Mouse (Mus musculus) liver, embryonic 14.5 days (tissue): ENCODE results near the gene Itih1. TPM values are rescaled to one million over a fixed set of nuclear protein-coding genes. Genes with fewer than 3 reads are reported as not detected.
A peak's percentile ranks its signal among the peaks of the same experiment; 100 is the strongest.

ENCODE experiments used
- ATAC-seq: fragments of 200-750 bp; cut with Nextera tagmentation; 2 replicates; pipeline ENCODE4 v1.8.0; 2017; ENCODE audit warnings: moderate number of reproducible peaks, mild to moderate bottlenecking, moderate library complexity; ENCODE audit not compliant: insufficient read depth
- DNase-seq, 3 experiments: peaks; one replicate each; pipeline ENCODE4 v3.0.0-alpha.2; 2012 to 2013; ENCODE audit warnings: low read depth in 3 of 3, low spot score in 3 of 3
- H3K27ac ChIP-seq: fragments of 300-500 bp; sonication (generic); 2 replicates; pipeline ENCODE4 v1.5.1; 2014; ENCODE audit warnings: moderate library complexity, mild to moderate bottlenecking, control low read depth, inconsistent platforms
- H3K27me3 ChIP-seq: fragments of 300-500 bp; sonication (generic); 2 replicates; pipeline ENCODE4 v1.6.1; 2014; ENCODE audit warnings: mild to moderate bottlenecking, low read length, moderate library complexity; ENCODE audit not compliant: control insufficient read depth, insufficient read depth
- H3K36me3 ChIP-seq: fragments of 300-500 bp; sonication (generic); replicated peaks from 2 replicates; pipeline ENCODE4 v1.6.1; 2014; ENCODE audit warnings: low read depth; ENCODE audit not compliant: control insufficient read depth, insufficient read depth
- H3K4me1 ChIP-seq, 2 experiments: fragments of 200-500 bp in 1 of 2; fragments of 300-500 bp in 1 of 2; sonication (generic) in 1 of 2; replicated peaks; 2 replicates each; pipeline ENCODE4 v1.6.1; 2012 to 2014; ENCODE audit warnings: antibody characterized with exemption in 1 of 2, inconsistent platforms in 1 of 2, low read length in 1 of 2; ENCODE audit not compliant: control insufficient read depth in 2 of 2, insufficient read depth in 2 of 2
- H3K4me2 ChIP-seq: fragments of 300-500 bp; sonication (generic); 2 replicates; pipeline ENCODE4 v1.6.1; 2014; ENCODE audit warnings: low read depth, mild to moderate bottlenecking, control low read depth, moderate library complexity
- H3K4me3 ChIP-seq, 2 experiments: fragments of 200-500 bp in 1 of 2; fragments of 300-500 bp in 1 of 2; sonication (generic) in 1 of 2; 2 replicates each; pipeline ENCODE4 v1.5.1; 2012 to 2014; ENCODE audit warnings: low read depth in 2 of 2, low read length in 2 of 2, mild to moderate bottlenecking in 2 of 2, control low read depth in 1 of 2, inconsistent platforms in 1 of 2, moderate library complexity in 1 of 2; ENCODE audit not compliant: insufficient read depth in 1 of 2
- H3K9ac ChIP-seq: fragments of 300-500 bp; sonication (generic); replicated peaks from 2 replicates; pipeline ENCODE4 v1.6.1; 2014; ENCODE audit warnings: mild to moderate bottlenecking, control low read depth, moderate library complexity
- H3K9me3 ChIP-seq: fragments of 300-500 bp; sonication (generic); 2 replicates; pipeline ENCODE4 v1.6.1; 2016; ENCODE audit warnings: low read length, mixed read lengths; ENCODE audit not compliant: control insufficient read depth
- CTCF ChIP-seq: IDR thresholded peaks from 2 replicates; pipeline ENCODE4 v1.5.1; 2016; ENCODE audit warnings: antibody characterized with exemption, low read depth, control low read depth
- EP300 ChIP-seq: IDR thresholded peaks from 2 replicates; pipeline ENCODE4 v1.6.1; 2016; ENCODE audit warnings: antibody characterized with exemption, low read depth
- WGBS: fragments of 180-500 bp; shearing (Covaris S2); extraction: QIAGEN DNeasy Blood & Tissue Kit; methylation state at CpG from one replicate; pipeline ENCODE4 v1.1.7; 2014; ENCODE audit not compliant: insufficient replicate concordance; 5-methylcytosine and 5-hydroxymethylcytosine counted together
- polyA plus RNA-seq, 2 experiments: library from polyadenylated mRNA; depleted of rRNA in 1 of 2; stranded (reverse) in 1 of 2; unstranded in 1 of 2; fragments of >200 nt; fragmentation: Nextera tagmentation in 1 of 2; extraction: Ambion mirVana in 1 of 2; gene quantifications; 2 replicates each; pipeline versions ENCODE4 v1.2.1 to v1.2.3; 2012 to 2014

The Itih1 gene
- polyA plus RNA-seq, 2 experiments: 27.2 to 29.6 TPM

- H3K36me3 ChIP-seq: no peaks in the 10 kb centered on the region
- H3K4me3 ChIP-seq: no peak overlapping the region
- DNase-seq: no peak
- 50% methylated on average over 4 of the region's 4 CpGs for WGBS
- peaks cover 0 to 10% of the 10 kb centered on the region in 2 experiments; a peak in 2 of 4 replicates for H3K4me1 ChIP-seq
- no peak overlapping the region for H3K27ac ChIP-seq
- peak overlapping the region; percentile 46 for H3K4me2 ChIP-seq
- H3K9ac ChIP-seq: no peak overlapping the region
- H3K27me3 ChIP-seq: no peaks in the 10 kb centered on the region
- TF ChIP-seq CTCF (no peak), EP300 (no peak)
- ATAC-seq: no peak
- no peaks in the 10 kb centered on the region for H3K9me3 ChIP-seq
Observed at GRCm38 (mm10) chr14:30942254-30942653, 835 bp downstream of the Itih1 start.

- Histone ChIP-seq H3K4me2 (no peak overlapping the region), H3K9me3 (no peaks in the 10 kb centered on the region), H3K9ac (no peak overlapping the region), H3K27ac (no peak overlapping the region), H3K27me3 (no peaks in the 10 kb centered on the region), H3K36me3 (no peaks in the 10 kb centered on the region), H3K4me1 (no peaks in the 10 kb centered on the region), H3K4me3 (no peak overlapping the region)
- ATAC-seq: no peak
- DNase-seq: no peak
- 79% methylated on average over 9 of the region's 9 CpGs for WGBS
- no peak for TF ChIP-seq EP300
- no peak for TF ChIP-seq CTCF
Observed at GRCm38 (mm10) chr14:30933351-30933750, 9.7 kb downstream of the Itih1 start.

- no peak overlapping the region for H3K4me2 ChIP-seq
- no peak for ATAC-seq
Observed at GRCm38 (mm10) chr14:30930386-30930785, 12.7 kb downstream of the Itih1 start.

GRCm38 (mm10) chr14:30925492-30925891, 17.6 kb downstream of the Itih1 start:
- no peaks in the 10 kb centered on the region for H3K9me3 ChIP-seq
- no peak overlapping the region for H3K9ac ChIP-seq
- H3K4me2 ChIP-seq: no peak overlapping the region
- H3K4me1 ChIP-seq: peaks cover 0 to 6% of the 10 kb centered on the region in 2 experiments; a peak in 2 of 4 replicates
- no peak overlapping the region for H3K4me3 ChIP-seq
- 59% methylated on average over 3 of the region's 3 CpGs for WGBS
- no peaks in the 10 kb centered on the region for H3K27me3 ChIP-seq
- TF ChIP-seq EP300: no peak
- no peak for TF ChIP-seq CTCF
- DNase-seq: no peak
- H3K27ac ChIP-seq: no peak overlapping the region
- H3K36me3 ChIP-seq: no peaks in the 10 kb centered on the region
- ATAC-seq: no peak

More at GRCm38 (mm10) chr14:30930386-30930785, 12.7 kb downstream of the Itih1 start:
- H3K27me3 ChIP-seq: no peaks in the 10 kb centered on the region
- no peaks in the 10 kb centered on the region for H3K36me3 ChIP-seq
- H3K27ac ChIP-seq: no peak overlapping the region
- DNase-seq: no peak
- H3K4me1 ChIP-seq: no peaks in the 10 kb centered on the region
- TF ChIP-seq CTCF (no peak), EP300 (no peak)
- H3K4me3 ChIP-seq: no peak overlapping the region
- no peak overlapping the region for H3K9ac ChIP-seq
- no peaks in the 10 kb centered on the region for H3K9me3 ChIP-seq
- 65% methylated on average over 4 of the region's 4 CpGs for WGBS

GRCm38 (mm10) chr14:30923375-30924105, 19.5 kb downstream of the Itih1 start, which contains the start of gene Itih3:
TSS of gene Itih3 (minus strand) at chr14:30923760.
- Histone ChIP-seq H3K27me3 (no peaks in the 10 kb centered on the region), H3K36me3 (no peaks in the 10 kb centered on the region), H3K27ac (no peak within 1 kb of the TSS), H3K9me3 (no peaks in the 10 kb centered on the region), H3K4me3 (peak within 1 kb of the TSS; percentile 29 to 48), H3K9ac (no peak within 1 kb of the TSS; the same call in 1 of the 2 replicates), H3K4me1 (peaks cover 0 to 6% of the 10 kb centered on the region in 2 experiments; a peak in 2 of 4 replicates), H3K4me2 (peak within 1 kb of the TSS; percentile 31)
- no peak for TF ChIP-seq EP300
- TF ChIP-seq CTCF: no peak
- no peak for DNase-seq
- 31% methylated on average over 6 of the region's 6 CpGs for WGBS
- peak; percentile 65 for ATAC-seq
